Mouse (Mus musculus) liver, embryonic 14.5 days (tissue): ENCODE data around the gene Pfn1. TPM values are rescaled to one million over a fixed set of nuclear protein-coding genes. Genes with fewer than 3 reads are reported as not detected.
A peak's percentile ranks its signal among the peaks of the same experiment; 100 is the strongest.

Experiments
- ATAC-seq: fragments of 200-750 bp; cut with Nextera tagmentation; 2 replicates; pipeline ENCODE4 v1.8.0; 2017; ENCODE audit warnings: moderate number of reproducible peaks, mild to moderate bottlenecking, moderate library complexity; ENCODE audit not compliant: insufficient read depth
- DNase-seq, 3 experiments: peaks; one replicate each; pipeline ENCODE4 v3.0.0-alpha.2; 2012 to 2013; ENCODE audit warnings: low read depth in 3 of 3, low spot score in 3 of 3
- H3K27ac ChIP-seq: fragments of 300-500 bp; sonication (generic); 2 replicates; pipeline ENCODE4 v1.5.1; 2014; ENCODE audit warnings: moderate library complexity, mild to moderate bottlenecking, control low read depth, inconsistent platforms
- H3K27me3 ChIP-seq: fragments of 300-500 bp; sonication (generic); 2 replicates; pipeline ENCODE4 v1.6.1; 2014; ENCODE audit warnings: mild to moderate bottlenecking, low read length, moderate library complexity; ENCODE audit not compliant: control insufficient read depth, insufficient read depth
- H3K36me3 ChIP-seq: fragments of 300-500 bp; sonication (generic); replicated peaks from 2 replicates; pipeline ENCODE4 v1.6.1; 2014; ENCODE audit warnings: low read depth; ENCODE audit not compliant: control insufficient read depth, insufficient read depth
- H3K4me1 ChIP-seq, 2 experiments: fragments of 200-500 bp in 1 of 2; fragments of 300-500 bp in 1 of 2; sonication (generic) in 1 of 2; replicated peaks; 2 replicates each; pipeline ENCODE4 v1.6.1; 2012 to 2014; ENCODE audit warnings: antibody characterized with exemption in 1 of 2, inconsistent platforms in 1 of 2, low read length in 1 of 2; ENCODE audit not compliant: control insufficient read depth in 2 of 2, insufficient read depth in 2 of 2
- H3K4me2 ChIP-seq: fragments of 300-500 bp; sonication (generic); 2 replicates; pipeline ENCODE4 v1.6.1; 2014; ENCODE audit warnings: low read depth, mild to moderate bottlenecking, control low read depth, moderate library complexity
- H3K4me3 ChIP-seq, 2 experiments: fragments of 200-500 bp in 1 of 2; fragments of 300-500 bp in 1 of 2; sonication (generic) in 1 of 2; 2 replicates each; pipeline ENCODE4 v1.5.1; 2012 to 2014; ENCODE audit warnings: low read depth in 2 of 2, low read length in 2 of 2, mild to moderate bottlenecking in 2 of 2, control low read depth in 1 of 2, inconsistent platforms in 1 of 2, moderate library complexity in 1 of 2; ENCODE audit not compliant: insufficient read depth in 1 of 2
- H3K9ac ChIP-seq: fragments of 300-500 bp; sonication (generic); replicated peaks from 2 replicates; pipeline ENCODE4 v1.6.1; 2014; ENCODE audit warnings: mild to moderate bottlenecking, control low read depth, moderate library complexity
- H3K9me3 ChIP-seq: fragments of 300-500 bp; sonication (generic); 2 replicates; pipeline ENCODE4 v1.6.1; 2016; ENCODE audit warnings: low read length, mixed read lengths; ENCODE audit not compliant: control insufficient read depth
- CTCF ChIP-seq: IDR thresholded peaks from 2 replicates; pipeline ENCODE4 v1.5.1; 2016; ENCODE audit warnings: antibody characterized with exemption, low read depth, control low read depth
- EP300 ChIP-seq: IDR thresholded peaks from 2 replicates; pipeline ENCODE4 v1.6.1; 2016; ENCODE audit warnings: antibody characterized with exemption, low read depth
- WGBS: fragments of 180-500 bp; shearing (Covaris S2); extraction: QIAGEN DNeasy Blood & Tissue Kit; methylation state at CpG from one replicate; pipeline ENCODE4 v1.1.7; 2014; ENCODE audit not compliant: insufficient replicate concordance; 5-methylcytosine and 5-hydroxymethylcytosine counted together
- polyA plus RNA-seq, 2 experiments: library from polyadenylated mRNA; depleted of rRNA in 1 of 2; stranded (reverse) in 1 of 2; unstranded in 1 of 2; fragments of >200 nt; fragmentation: Nextera tagmentation in 1 of 2; extraction: Ambion mirVana in 1 of 2; gene quantifications; 2 replicates each; pipeline versions ENCODE4 v1.2.1 to v1.2.3; 2012 to 2014

Gene Pfn1
- polyA plus RNA-seq, 2 experiments: 421 to 957 TPM

GRCm38 (mm10) chr11:70645461-70646258 is 8.8 kb downstream of the Pfn1 start:
- peak overlapping the region; percentile 61 to 93 for H3K4me3 ChIP-seq
- peaks cover 26% of the 10 kb centered on the region for H3K36me3 ChIP-seq
- H3K9ac ChIP-seq: peak overlapping the region; percentile 79
- TF ChIP-seq CTCF (no peak), EP300 (no peak)
- 80% methylated on average over 12 of the region's 12 CpGs for WGBS
- peak overlapping the region; percentile 53 for H3K27ac ChIP-seq
- H3K4me2 ChIP-seq: peak overlapping the region; percentile 97
- H3K4me1 ChIP-seq: peaks cover 25 to 36% of the 10 kb centered on the region in 2 experiments
- ATAC-seq (no peak), DNase-seq (no peak)
- H3K27me3 ChIP-seq: no peaks in the 10 kb centered on the region
- no peaks in the 10 kb centered on the region for H3K9me3 ChIP-seq

DNA sequence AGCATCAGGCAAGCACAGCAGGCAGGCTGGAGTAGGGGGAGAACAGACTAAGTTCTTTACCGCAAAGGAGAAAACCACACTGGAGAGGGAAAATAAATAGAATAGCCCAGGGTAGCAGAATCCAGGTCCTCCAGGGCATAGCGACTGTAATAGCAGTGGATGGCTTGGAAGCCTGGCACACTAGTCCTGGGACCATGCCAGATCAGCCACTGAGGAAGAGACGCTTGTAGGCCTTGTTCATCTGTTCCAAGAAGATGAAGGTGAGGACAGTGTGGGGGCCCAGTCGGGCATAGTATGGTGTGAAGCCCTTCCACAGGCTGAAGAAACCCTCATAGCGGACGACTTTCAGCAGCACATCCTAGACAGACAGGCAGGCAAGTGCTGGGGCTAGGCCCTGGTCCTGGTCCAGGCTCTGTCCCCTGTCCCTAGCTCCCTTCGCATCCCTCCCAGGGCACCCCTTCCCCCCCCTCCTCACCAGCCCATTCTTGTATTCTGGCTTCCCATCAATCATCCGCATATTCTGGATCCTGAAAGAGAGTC is 9.8 kb downstream of the Pfn1 start:
- ATAC-seq: no peak
- Histone ChIP-seq H3K4me1 (peaks cover 24 to 35% of the 10 kb centered on the region in 2 experiments), H3K9ac (no peak overlapping the region), H3K9me3 (no peaks in the 10 kb centered on the region), H3K36me3 (peaks cover 16% of the 10 kb centered on the region), H3K4me3 (no peak overlapping the region), H3K27ac (no peak overlapping the region), H3K4me2 (no peak overlapping the region), H3K27me3 (no peaks in the 10 kb centered on the region)
- TF ChIP-seq CTCF: no peak
- no peak for TF ChIP-seq EP300
- DNase-seq: no peak
- WGBS: 83% methylated on average over 8 of the region's 8 CpGs

GRCm38 (mm10) chr11:70643051-70643450 is 11.4 kb downstream of the Pfn1 start:
- ATAC-seq (no peak), DNase-seq (no peak)
- H3K4me3 ChIP-seq: no peak overlapping the region
- no peak overlapping the region for H3K4me2 ChIP-seq
- TF ChIP-seq EP300 (no peak), CTCF (no peak)
- H3K27me3 ChIP-seq: no peaks in the 10 kb centered on the region
- H3K4me1 ChIP-seq: peaks cover 28 to 38% of the 10 kb centered on the region in 2 experiments
- no peak overlapping the region for H3K27ac ChIP-seq
- H3K9ac ChIP-seq: no peak overlapping the region
- H3K9me3 ChIP-seq: no peaks in the 10 kb centered on the region
- 81% methylated on average over 6 of the region's 6 CpGs for WGBS
- H3K36me3 ChIP-seq: peaks cover 6% of the 10 kb centered on the region

- no peaks in the 10 kb centered on the region for H3K27me3 ChIP-seq
- no peak overlapping the region for H3K4me2 ChIP-seq
- no peak for DNase-seq
- H3K36me3 ChIP-seq: peaks cover 6% of the 10 kb centered on the region
- WGBS: 52% methylated on average over 7 of the region's 7 CpGs
- ATAC-seq: no peak
- no peak overlapping the region for H3K27ac ChIP-seq
- no peak overlapping the region for H3K4me3 ChIP-seq
- peaks cover 36 to 46% of the 10 kb centered on the region in 2 experiments for H3K4me1 ChIP-seq
- H3K9ac ChIP-seq: no peak overlapping the region
- TF ChIP-seq CTCF: no peak
- TF ChIP-seq EP300: no peak
- no peaks in the 10 kb centered on the region for H3K9me3 ChIP-seq
Measured at GRCm38 (mm10) chr11:70641241-70641640, 13.2 kb downstream of the Pfn1 start.

DNA sequence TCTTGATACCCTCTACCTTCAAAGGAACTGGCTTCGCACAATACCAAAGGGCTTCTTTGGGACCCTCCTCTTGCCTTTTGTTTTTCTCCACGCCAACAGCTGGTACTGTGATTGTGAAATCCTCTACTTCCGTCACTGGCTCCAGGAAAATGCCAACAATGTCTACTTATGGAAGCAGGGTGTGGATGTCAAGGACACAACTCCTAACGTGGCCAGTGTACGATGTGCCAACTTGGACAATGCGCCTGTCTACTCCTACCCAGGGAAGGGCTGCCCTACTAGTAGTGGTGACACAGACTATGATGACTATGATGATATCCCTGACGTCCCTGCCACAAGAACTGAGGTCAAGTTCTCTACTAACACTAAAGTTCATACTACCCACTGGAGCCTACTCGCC is 14.5 kb downstream of the Pfn1 start:
- Histone ChIP-seq H3K4me1 (peaks cover 30 to 35% of the 10 kb centered on the region in 2 experiments), H3K4me3 (no peak overlapping the region), H3K4me2 (no peak overlapping the region), H3K27ac (no peak overlapping the region), H3K27me3 (no peaks in the 10 kb centered on the region), H3K36me3 (peaks cover 6% of the 10 kb centered on the region), H3K9ac (no peak overlapping the region), H3K9me3 (no peaks in the 10 kb centered on the region)
- ATAC-seq (no peak), DNase-seq (no peak)
- WGBS: 70% methylated on average over 8 of the region's 8 CpGs
- TF ChIP-seq EP300 (no peak), CTCF (no peak)
